Mouse (Mus musculus): ENCODE measurements around the gene Madcam1.
"Not testable (repeated sequence)": the region's sequence is repeated elsewhere in the genome, so short reads cannot be mapped to it uniquely, and the experiment has no call there.

- TF ChIP-seq CTCF, POLR2A (IDR thresholded peaks at IDR 0.05; ENCODE audit: extremely low read depth, insufficient read depth, low read length): not testable (repeated sequence)
Observed at GRCm38 (mm10) chr10:79702970-79703369, 38.6 kb downstream of the Madcam1 start.
